Mouse (Mus musculus) CH12.LX (cell line): Measurements from ENCODE around the gene Lysmd1. TPM values are rescaled to one million over a fixed set of nuclear protein-coding genes. Genes with fewer than 3 reads are reported as not detected.

Experiments used
- DNase-seq: peaks from one replicate; pipeline ENCODE4 v3.0.0-alpha.2; 2013; ENCODE audit errors: extremely low read depth
- H3K27ac ChIP-seq: 2 replicates; pipeline ENCODE4 v1.5.1; 2012; ENCODE audit warnings: low read depth, mild to moderate bottlenecking, control low read depth, moderate library complexity; ENCODE audit not compliant: insufficient read depth
- H3K27me3 ChIP-seq: replicated peaks from 2 replicates; pipeline ENCODE3; 2012; ENCODE audit warnings: inconsistent platforms
- H3K36me3 ChIP-seq, 2 experiments: replicated peaks in 1 of 2; 2 replicates each; pipeline versions ENCODE3 to v1.6.1; 2012; ENCODE audit warnings: inconsistent platforms in 1 of 2, low read length in 1 of 2, mild to moderate bottlenecking in 1 of 2, mixed read lengths in 1 of 2, moderate library complexity in 1 of 2; ENCODE audit not compliant: control insufficient read depth in 1 of 2, insufficient read depth in 1 of 2
- H3K4me1 ChIP-seq, 2 experiments: 2 replicates each; pipeline ENCODE4 v1.6.1; 2012; ENCODE audit warnings: inconsistent platforms in 1 of 2, moderate library complexity in 1 of 2; ENCODE audit not compliant: insufficient read depth in 2 of 2, control insufficient read depth in 1 of 2
- H3K4me2 ChIP-seq: 2 replicates; pipeline ENCODE4 v1.6.1; 2012; ENCODE audit warnings: low read depth, mild to moderate bottlenecking, control low read depth; ENCODE audit not compliant: poor library complexity, insufficient read depth, severe bottlenecking
- H3K4me3 ChIP-seq, 3 experiments: fragments of 150-350 bp in 1 of 3; sonication (generic) in 1 of 3; replicated peaks in 1 of 3; 2 replicates each; pipeline versions ENCODE3 to v1.5.1; 2011 to 2012; ENCODE audit warnings: low read depth in 2 of 3, low read length in 2 of 3, mild to moderate bottlenecking in 2 of 3, moderate library complexity in 2 of 3, control low read depth in 1 of 3, improper control_type of control experiment in 1 of 3, inconsistent platforms in 1 of 3, mixed read lengths in 1 of 3; ENCODE audit not compliant: poor library complexity in 1 of 3
- H3K79me2 ChIP-seq: replicated peaks from 2 replicates; pipeline ENCODE4 v1.6.1; 2012; ENCODE audit warnings: mild to moderate bottlenecking, moderate library complexity; ENCODE audit not compliant: control insufficient read depth, poor library complexity, insufficient read depth, severe bottlenecking; ENCODE audit errors: extremely low read depth
- H3K9ac ChIP-seq: 2 replicates; pipeline ENCODE4 v1.6.1; 2012; ENCODE audit warnings: low read depth, mild to moderate bottlenecking, control low read depth, moderate library complexity; ENCODE audit not compliant: insufficient read depth
- H3K9me3 ChIP-seq: replicated peaks from 2 replicates; pipeline ENCODE3; 2012; ENCODE audit warnings: low read length, inconsistent platforms, mixed read lengths
- BHLHE40 ChIP-seq: IDR thresholded peaks from 2 replicates; pipeline ENCODE4 v1.6.1; 2011; ENCODE audit warnings: mild to moderate bottlenecking, low read depth, low read length, improper control_type of control experiment
- CHD1 ChIP-seq: IDR thresholded peaks from 2 replicates; pipeline ENCODE4 v1.6.1; 2012; ENCODE audit warnings: low read depth, low read length, improper control_type of control experiment, inconsistent platforms
- CTCF ChIP-seq, 2 experiments: IDR thresholded peaks in 1 of 2; conservative IDR thresholded peaks in 1 of 2; 2 replicates each; pipeline ENCODE4 v1.5.1; 2011 to 2012; ENCODE audit warnings: low read depth in 2 of 2, low read length in 2 of 2, improper control_type of control experiment in 1 of 2, inconsistent platforms in 1 of 2, mild to moderate bottlenecking in 1 of 2, moderate library complexity in 1 of 2
- ELF1 ChIP-seq: IDR thresholded peaks from 2 replicates; pipeline ENCODE4 v1.6.1; 2014; ENCODE audit warnings: low read depth, mild to moderate bottlenecking, inconsistent platforms, low read length, improper control_type of control experiment
- ETS1 ChIP-seq: conservative IDR thresholded peaks from 2 replicates; pipeline ENCODE4 v1.6.1; 2012; ENCODE audit warnings: low read depth, mild to moderate bottlenecking, inconsistent platforms, low read length, improper control_type of control experiment, moderate library complexity
- GABPA ChIP-seq: IDR thresholded peaks from 2 replicates; pipeline ENCODE4 v1.6.1; 2012; ENCODE audit warnings: low read depth, low read length, improper control_type of control experiment, inconsistent platforms; ENCODE audit not compliant: insufficient replicate concordance
- HCFC1 ChIP-seq: IDR thresholded peaks from 2 replicates; pipeline ENCODE4 v1.6.1; 2012; ENCODE audit warnings: low read depth, mild to moderate bottlenecking, inconsistent platforms, low read length, improper control_type of control experiment
- IRF4 ChIP-seq: IDR thresholded peaks from 2 replicates; pipeline ENCODE4 v1.6.1; 2014; ENCODE audit warnings: low read depth, mild to moderate bottlenecking, inconsistent platforms, low read length, improper control_type of control experiment
- JUN ChIP-seq: IDR thresholded peaks from 2 replicates; pipeline ENCODE4 v1.6.1; 2011; ENCODE audit warnings: low read depth, mild to moderate bottlenecking, low read length, improper control_type of control experiment, moderate library complexity; ENCODE audit not compliant: insufficient read depth
- MAFK ChIP-seq: IDR thresholded peaks from 2 replicates; pipeline ENCODE4 v1.6.1; 2011; ENCODE audit warnings: low read length, improper control_type of control experiment; ENCODE audit not compliant: insufficient replicate concordance
- MAX ChIP-seq: IDR thresholded peaks from 2 replicates; pipeline ENCODE4 v1.6.1; 2011; ENCODE audit warnings: low read length, improper control_type of control experiment
- MAZ ChIP-seq: IDR thresholded peaks from 2 replicates; pipeline ENCODE4 v1.6.1; 2012; ENCODE audit warnings: low read depth, mild to moderate bottlenecking, inconsistent platforms, low read length, improper control_type of control experiment, moderate library complexity
- MXI1 ChIP-seq: IDR thresholded peaks from 2 replicates; pipeline ENCODE4 v1.6.1; 2011; ENCODE audit warnings: mild to moderate bottlenecking, low read depth, low read length, improper control_type of control experiment
- MYC ChIP-seq: IDR thresholded peaks from 2 replicates; pipeline ENCODE4 v1.6.1; 2011; ENCODE audit warnings: low read depth, mild to moderate bottlenecking, improper control_type of control experiment, low read length
- NELFE ChIP-seq: IDR thresholded peaks from 2 replicates; pipeline ENCODE4 v1.6.1; 2011; ENCODE audit warnings: low read depth, low read length, improper control_type of control experiment
- NRF1 ChIP-seq: IDR thresholded peaks from 2 replicates; pipeline ENCODE4 v1.6.1; 2014; ENCODE audit warnings: low read depth, mild to moderate bottlenecking, inconsistent platforms, low read length, improper control_type of control experiment, moderate library complexity
- PAX5 ChIP-seq: IDR thresholded peaks from 2 replicates; pipeline ENCODE4 v1.6.1; 2012; ENCODE audit warnings: low read length, inconsistent platforms, mixed read lengths
- POLR2A ChIP-seq: IDR thresholded peaks from 2 replicates; pipeline ENCODE4 v1.6.1; 2011; ENCODE audit warnings: low read depth, mild to moderate bottlenecking, improper control_type of control experiment, low read length
- RAD21 ChIP-seq: IDR thresholded peaks from 2 replicates; pipeline ENCODE4 v1.6.1; 2011; ENCODE audit warnings: low read depth, mild to moderate bottlenecking, low read length, improper control_type of control experiment, moderate library complexity
- RCOR1 ChIP-seq: conservative IDR thresholded peaks from 2 replicates; pipeline ENCODE4 v1.6.1; 2012; ENCODE audit warnings: low read depth, mild to moderate bottlenecking, inconsistent platforms, low read length, improper control_type of control experiment
- SIN3A ChIP-seq: IDR thresholded peaks from 2 replicates; pipeline ENCODE4 v1.6.1; 2012; ENCODE audit warnings: low read length, improper control_type of control experiment, inconsistent platforms
- TBP ChIP-seq: conservative IDR thresholded peaks from 2 replicates; pipeline ENCODE4 v1.6.1; 2011; ENCODE audit warnings: low read depth, low read length, improper control_type of control experiment
- TCF12 ChIP-seq: IDR thresholded peaks from 2 replicates; pipeline ENCODE4 v1.6.1; 2014; ENCODE audit warnings: low read depth, mild to moderate bottlenecking, inconsistent platforms, low read length, improper control_type of control experiment
- UBTF ChIP-seq: IDR thresholded peaks from 2 replicates; pipeline ENCODE4 v1.6.1; 2012; ENCODE audit warnings: low read depth, mild to moderate bottlenecking, inconsistent platforms, low read length, improper control_type of control experiment, moderate library complexity
- USF1 ChIP-seq: IDR thresholded peaks from 2 replicates; pipeline ENCODE4 v1.6.1; 2014; ENCODE audit warnings: low read depth, mild to moderate bottlenecking, inconsistent platforms, low read length, improper control_type of control experiment
- USF2 ChIP-seq: conservative IDR thresholded peaks from 2 replicates; pipeline ENCODE4 v1.6.1; 2011; ENCODE audit warnings: low read depth, low read length, improper control_type of control experiment
- ZC3H11A ChIP-seq: IDR thresholded peaks from 2 replicates; pipeline ENCODE4 v1.6.1; 2012; ENCODE audit warnings: low read depth, mild to moderate bottlenecking, inconsistent platforms, low read length, improper control_type of control experiment
- ZMIZ1 ChIP-seq: IDR thresholded peaks from 2 replicates; pipeline ENCODE4 v1.6.1; 2012; ENCODE audit warnings: low read depth, mild to moderate bottlenecking, inconsistent platforms, low read length, improper control_type of control experiment
- ZNF384 ChIP-seq: IDR thresholded peaks from 2 replicates; pipeline ENCODE4 v1.6.1; 2012; ENCODE audit warnings: low read depth, low read length, improper control_type of control experiment, inconsistent platforms
- dilution Hi-C: fragments of 300-500 bp; cut with MboI; formaldehyde crosslinking; loops from 2 replicates; pipeline ENCODE4 v1.14.3; 2020; ENCODE audit warnings: low sequenced_read_pairs; ENCODE audit not compliant: extremely low pct_unique_long_range_greater_than_20kb, extremely low pct_ligation_motif_present
- in situ Hi-C: fragments of 300-500 bp; cut with MboI; formaldehyde crosslinking; loops from 3 replicates; pipeline ENCODE4 v1.14.3; 2019; ENCODE audit warnings: low sequenced_read_pairs, low pct_ligation_motif_present, low pct_unique_long_range_greater_than_20kb, mixed read lengths
- polyA plus RNA-seq: library from polyadenylated mRNA; unstranded; fragments of >175 nt; gene quantifications from 2 replicates; pipeline ENCODE4 v1.2.1, GENCODE M21; 2012; ENCODE audit warnings: low read depth; ENCODE audit not compliant: insufficient read length
- total RNA-seq, 2 experiments: library from RNA; depleted of rRNA; stranded (reverse); fragments of 300-350 nt in 1 of 2; fragments of >200 nt in 1 of 2; gene quantifications; 2 replicates each; pipeline ENCODE4 v1.2.3; 2012 to 2014

The Lysmd1 gene
- total and polyA plus RNA-seq, 3 experiments = 8.1 to 13.6 (median 11.6) TPM

DNA sequence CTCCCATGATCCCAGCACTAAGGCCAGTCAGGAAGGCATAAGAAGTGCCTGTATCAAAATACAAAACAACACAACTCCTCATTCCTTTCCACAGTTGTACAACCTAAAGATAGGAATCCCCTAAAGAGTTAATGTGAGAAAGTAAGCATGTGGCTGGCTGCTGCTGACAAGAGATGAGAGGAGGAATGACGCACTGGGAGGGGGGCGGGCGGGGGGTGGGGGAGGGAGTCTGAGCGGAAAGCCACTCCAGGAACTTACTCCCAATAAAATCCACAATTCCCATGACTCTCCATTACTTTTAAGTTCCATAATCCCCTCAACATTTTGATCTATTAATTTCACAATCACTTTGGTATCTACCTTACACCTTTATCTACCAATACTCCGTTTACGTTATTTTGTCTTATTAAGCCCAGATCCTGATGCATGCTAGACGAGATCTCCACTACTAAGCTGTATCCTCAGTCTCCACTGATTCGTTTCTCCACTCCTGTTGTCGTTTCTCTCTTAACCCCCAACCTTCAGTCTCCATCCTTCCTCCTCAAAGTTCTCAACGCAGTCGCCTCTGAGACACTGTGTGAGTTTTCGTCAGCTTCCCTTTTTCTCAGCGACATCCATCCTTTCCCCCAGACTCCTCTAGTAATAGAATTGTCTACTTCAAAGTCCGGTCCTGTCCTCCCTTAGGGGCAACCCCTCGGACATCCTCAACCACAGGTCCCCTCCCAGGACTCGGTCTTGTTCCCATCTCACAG is 28.1 kb upstream of the Lysmd1 start:
- H3K36me3 ChIP-seq = peaks cover 0 to 25% of the 10 kb centered on the region in 2 experiments
- peak overlapping the region; percentile 100 for H3K4me2 ChIP-seq
- peak overlapping the region; percentile 85 for H3K9ac ChIP-seq
- dilution Hi-C loops = no loop called here
- no peaks in the 10 kb centered on the region for H3K27me3 ChIP-seq
- no peak for TF ChIP-seq PAX5
- TF ChIP-seq ZMIZ1 = no peak
- no peak for TF ChIP-seq IRF4
- no peak for TF ChIP-seq MAZ
- no peak for TF ChIP-seq USF2
- TF ChIP-seq NELFE = no peak
- TF ChIP-seq MYC = no peak
- peak; percentile 44; the same call in 1 of the 2 replicates for TF ChIP-seq MXI1
- TF ChIP-seq USF1 = no peak
- no peak for TF ChIP-seq GABPA
- TF ChIP-seq SIN3A = peak; percentile 43
- no peak for TF ChIP-seq MAFK
- peaks cover 3 to 21% of the 10 kb centered on the region in 2 experiments; a peak in 3 of 4 replicates for H3K4me1 ChIP-seq
- H3K79me2 ChIP-seq = peaks cover 51% of the 10 kb centered on the region
- peak overlapping the region; percentile 5; the same call in 1 of the 2 replicates for H3K27ac ChIP-seq
- in situ Hi-C loops = no loop called here
- H3K9me3 ChIP-seq = no peaks in the 10 kb centered on the region
- peak; percentile 18 for DNase-seq
- H3K4me3 ChIP-seq = peak overlapping the region; percentile 94 to 97 (median 94)

DNA sequence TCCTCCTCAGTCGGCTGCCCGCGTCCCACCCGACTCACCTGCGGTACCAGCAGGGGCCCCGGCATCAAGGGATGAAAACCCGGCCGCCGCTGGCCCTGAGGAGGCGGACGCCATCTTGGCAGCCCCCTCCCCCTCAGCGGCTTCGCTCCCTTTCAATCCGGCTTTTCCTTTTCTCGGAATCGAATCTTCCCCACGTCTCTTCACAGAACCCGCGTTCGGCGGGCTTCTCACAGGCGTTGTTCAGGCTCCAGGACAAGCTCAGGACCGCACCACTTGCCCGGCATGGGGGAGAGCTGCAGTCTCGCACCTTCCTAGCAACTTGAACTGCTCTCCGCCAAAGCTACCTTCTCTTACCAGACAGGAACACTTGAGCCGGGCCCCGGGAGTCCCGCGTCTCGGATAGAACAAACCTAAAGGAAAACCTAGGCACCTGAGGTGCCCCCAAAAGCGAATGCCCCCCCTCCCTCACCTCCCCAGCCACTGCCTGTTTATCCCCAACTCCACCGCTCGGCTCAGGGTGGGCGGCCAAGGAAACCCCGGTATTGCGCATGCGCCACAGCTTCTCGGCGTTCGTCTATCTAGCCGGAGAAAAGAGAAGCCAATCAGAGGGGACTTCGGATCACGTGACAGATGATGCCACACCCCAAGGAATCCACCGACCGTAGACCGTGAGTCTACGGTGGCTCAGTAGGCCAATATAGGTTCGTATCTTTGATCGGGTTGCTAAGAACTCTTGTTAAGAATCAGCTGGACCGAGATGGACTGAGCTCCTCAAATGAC is 27.4 kb upstream of the Lysmd1 start, which contains the start of gene Pip5k1a:
TSS of gene Pip5k1a (minus strand) at position 593 of the 780 bp plus-strand sequence.
- H3K79me2 ChIP-seq = peaks cover 44% of the 10 kb centered on the region
- dilution Hi-C loops (no loop called here), in situ Hi-C loops (no loop called here)
- peak within 1 kb of the TSS; percentile 100 for H3K4me2 ChIP-seq
- peak; percentile 99 for DNase-seq
- H3K4me1 ChIP-seq = peaks cover 3 to 18% of the 10 kb centered on the region in 2 experiments; a peak in 3 of 4 replicates
- H3K36me3 ChIP-seq = peaks cover 0 to 18% of the 10 kb centered on the region in 2 experiments
- no peaks in the 10 kb centered on the region for H3K27me3 ChIP-seq
- peak within 1 kb of the TSS; percentile 88 for H3K9ac ChIP-seq
- H3K4me3 ChIP-seq = peak within 1 kb of the TSS; percentile 94 to 97 (median 94)
- H3K9me3 ChIP-seq = no peaks in the 10 kb centered on the region
- peak within 1 kb of the TSS; percentile 5; the same call in 1 of the 2 replicates for H3K27ac ChIP-seq
- peak; percentile 97 for TF ChIP-seq NRF1
- peak; percentile 39; the same call in 1 of the 2 replicates for TF ChIP-seq UBTF
- peak; percentile 98 for TF ChIP-seq USF2
- no peak for TF ChIP-seq CTCF (conservative IDR thresholded peaks at IDR 0.05 in 1 of 2, IDR thresholded peaks at IDR 0.05 in 1 of 2; ENCODE audit: low read depth in 2 of 2, low read length in 2 of 2)
- TF ChIP-seq MXI1 = peak; percentile 67
- peak; percentile 60; the same call in 1 of the 2 replicates for TF ChIP-seq CHD1
- no peak for TF ChIP-seq ETS1
- no peak for TF ChIP-seq ZNF384
- no peak for TF ChIP-seq ZC3H11A
- TF ChIP-seq USF1 = peak; percentile 98
- no peak for TF ChIP-seq RAD21
- TF ChIP-seq MAX = peak; percentile 96
- TF ChIP-seq BHLHE40 = peak; percentile 84
- peak; percentile 38; the same call in 1 of the 2 replicates for TF ChIP-seq TBP
- TF ChIP-seq JUN = no peak
- peak; percentile 77 for TF ChIP-seq NELFE
- TF ChIP-seq IRF4 = peak; percentile 41; the same call in 1 of the 2 replicates
- TF ChIP-seq SIN3A = peak; percentile 92
- TF ChIP-seq POLR2A = peak; percentile 84
- TF ChIP-seq ELF1 = peak; percentile 67; the same call in 1 of the 2 replicates
- TF ChIP-seq HCFC1 = peak; percentile 84
- no peak for TF ChIP-seq RCOR1
- peak; percentile 59 for TF ChIP-seq TCF12
